Mouse (Mus musculus): ENCODE data around the gene A130010J15Rik.

DNA sequence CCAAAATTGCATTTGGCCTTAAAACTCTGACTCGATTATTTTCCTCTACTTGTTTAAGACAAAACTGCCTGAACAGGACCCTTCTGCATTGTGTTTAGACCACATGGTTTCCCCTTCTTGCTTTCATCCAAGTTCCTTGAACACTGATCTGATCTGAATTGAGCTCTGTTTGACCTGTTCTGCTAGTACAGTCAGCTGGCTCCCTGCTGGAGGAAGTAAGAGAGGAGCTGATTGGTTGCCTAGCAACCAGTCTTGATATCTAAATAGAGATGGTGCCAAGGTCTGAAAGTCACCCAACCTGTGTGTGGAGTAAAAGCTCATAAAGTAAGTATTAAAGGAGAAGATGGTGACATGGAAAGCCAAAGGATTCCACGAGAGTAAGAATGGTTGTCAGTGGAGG lies 2.0 kb downstream of the A130010J15Rik start:
- no peak for TF ChIP-seq CTCF (IDR thresholded peaks at IDR 0.05; ENCODE audit: low read depth)
- no peak for TF ChIP-seq EP300 (IDR thresholded peaks at IDR 0.05; ENCODE audit: low read depth)
